Mouse (Mus musculus): ENCODE data around the gene Trmo.

The Trmo gene

GRCm38 (mm10) chr4:46339584-46339983, 49.7 kb downstream of the Trmo start:
- no peak for DNase-seq (ENCODE audit: low read depth, low spot score)

GRCm38 (mm10) chr4:46339026-46339425, 50.2 kb downstream of the Trmo start:
- no peak for DNase-seq (ENCODE audit: low read depth, low spot score)

DNA sequence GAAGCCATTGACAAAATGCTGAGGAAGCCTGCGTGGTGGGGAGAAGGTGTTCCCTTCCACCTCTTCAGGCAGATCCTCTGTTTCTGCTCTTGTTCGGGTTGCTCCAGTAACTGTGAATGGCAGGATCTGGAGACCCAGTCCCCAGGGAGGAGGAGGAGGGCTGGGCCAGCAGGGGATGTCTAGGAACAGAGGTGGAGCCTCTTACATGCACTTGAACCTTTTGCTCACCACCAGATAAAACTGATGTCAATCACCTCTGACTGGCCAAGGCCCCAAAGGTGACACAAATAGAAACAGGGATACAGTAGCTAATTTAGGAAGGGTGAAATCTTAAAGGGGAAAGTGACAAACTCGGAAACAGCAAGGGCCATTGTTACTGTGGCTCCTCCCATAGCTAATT, 51.2 kb downstream of the Trmo start:
- no peak for DNase-seq (ENCODE audit: low read depth, low spot score)

DNA sequence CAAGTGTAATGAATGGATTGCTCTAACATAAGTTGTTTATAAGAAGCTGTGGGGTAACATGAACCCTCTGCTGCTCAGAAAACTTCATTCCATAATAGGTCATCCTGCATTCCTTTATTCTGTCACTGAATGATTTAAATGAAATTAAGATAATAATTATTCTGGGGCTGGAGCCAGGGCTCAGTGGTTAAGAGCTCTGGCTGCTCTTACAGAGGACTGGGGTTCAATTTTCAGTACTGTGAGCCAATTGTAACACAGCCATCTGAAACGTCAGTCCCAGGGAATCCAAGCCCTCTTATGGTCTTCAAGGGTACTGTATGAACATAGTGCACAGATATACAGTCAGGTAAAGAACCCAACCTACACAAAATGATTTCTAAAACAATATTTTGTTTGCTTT, 53.4 kb downstream of the Trmo start:
- DNase-seq (ENCODE audit: low read depth, low spot score): no peak

GRCm38 (mm10) chr4:46328906-46329305, 60.3 kb downstream of the Trmo start:
- no peak for DNase-seq (ENCODE audit: low read depth, low spot score)
